Mouse (Mus musculus): ENCODE measurements around the gene Snrpc.

Gene Snrpc

DNA sequence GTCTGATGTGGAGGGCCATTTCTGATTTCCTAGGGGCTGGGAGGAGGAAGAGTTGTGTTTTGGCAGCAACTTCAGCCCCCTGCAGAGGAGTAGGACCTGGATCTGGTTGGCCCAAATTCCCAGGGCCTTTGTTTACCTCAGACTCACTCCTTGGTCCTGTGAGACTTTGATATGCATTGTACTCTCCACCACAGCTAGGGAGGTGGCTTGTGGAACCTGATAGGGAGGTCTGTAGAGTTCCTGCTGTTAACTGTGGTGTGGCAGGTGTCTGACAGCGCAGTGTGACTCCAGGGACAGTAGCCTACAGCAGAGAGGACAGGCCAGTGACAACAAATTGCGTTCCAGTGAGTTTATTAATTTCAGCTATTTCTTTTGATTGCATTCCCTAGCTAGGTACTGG lies 21.2 kb downstream of the Snrpc start:
- no peak for DNase-seq (ENCODE audit: low read depth)

DNA sequence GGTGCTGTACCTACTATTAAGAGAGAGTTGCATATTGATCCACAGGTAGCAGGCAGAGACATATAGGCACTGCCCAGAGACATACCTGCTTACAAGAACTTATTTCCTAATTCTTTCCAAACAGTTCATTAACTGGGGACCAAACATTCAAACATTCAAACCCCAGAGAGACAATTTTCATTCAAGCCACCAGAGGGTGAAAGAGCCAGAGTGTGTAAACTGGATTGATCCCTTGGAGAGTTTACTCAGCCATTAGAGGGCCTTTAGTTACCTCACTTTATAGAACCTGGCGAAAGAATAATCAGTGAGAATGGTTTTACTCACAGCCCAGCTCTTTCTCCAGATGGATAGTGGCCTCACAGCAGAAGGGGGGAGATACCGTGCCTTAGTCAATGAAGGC lies 27.5 kb downstream of the Snrpc start:
- DNase-seq (ENCODE audit: low read depth), result no peak

DNA sequence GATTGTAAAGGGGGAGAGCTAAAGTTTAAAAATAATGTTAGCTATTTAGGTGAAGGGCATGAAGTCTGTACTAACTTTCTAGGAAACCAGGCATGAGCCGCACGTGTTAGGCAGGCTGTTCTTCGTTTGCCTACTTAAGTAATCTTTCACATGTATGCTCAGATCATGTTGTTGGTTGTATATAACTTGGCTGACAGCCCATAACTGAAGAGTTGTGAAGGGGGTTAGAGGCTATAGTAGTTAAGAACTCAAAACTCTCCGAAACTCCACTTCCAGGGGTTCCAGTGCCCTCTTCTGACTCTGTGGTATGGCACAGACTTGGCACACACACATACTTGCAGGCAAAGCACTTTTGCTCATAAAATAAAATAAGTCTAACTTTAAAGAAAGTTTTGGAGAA lies 28.8 kb downstream of the Snrpc start:
- no peak for DNase-seq (ENCODE audit: low read depth)

DNA sequence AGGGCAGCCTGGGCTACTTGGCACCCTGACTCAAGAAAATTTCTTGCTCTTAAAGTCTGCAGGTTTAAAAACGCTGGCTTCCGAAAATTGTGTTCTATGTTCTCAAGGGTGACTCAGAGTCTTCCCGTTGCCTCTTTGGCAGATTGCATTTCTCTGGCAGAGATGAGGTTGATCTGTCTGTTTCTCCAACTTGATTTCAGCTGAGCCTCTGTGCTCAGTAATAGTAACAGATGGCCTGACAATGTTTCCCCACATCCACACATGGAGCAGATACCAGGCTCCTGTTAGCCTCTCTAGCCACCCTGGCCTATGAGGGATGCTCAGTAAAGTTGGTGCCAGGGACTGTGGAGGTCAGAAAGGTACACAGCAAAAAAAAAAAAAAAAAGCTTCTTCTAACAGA lies 33.9 kb downstream of the Snrpc start:
- no peak for DNase-seq (ENCODE audit: low read depth)

DNA sequence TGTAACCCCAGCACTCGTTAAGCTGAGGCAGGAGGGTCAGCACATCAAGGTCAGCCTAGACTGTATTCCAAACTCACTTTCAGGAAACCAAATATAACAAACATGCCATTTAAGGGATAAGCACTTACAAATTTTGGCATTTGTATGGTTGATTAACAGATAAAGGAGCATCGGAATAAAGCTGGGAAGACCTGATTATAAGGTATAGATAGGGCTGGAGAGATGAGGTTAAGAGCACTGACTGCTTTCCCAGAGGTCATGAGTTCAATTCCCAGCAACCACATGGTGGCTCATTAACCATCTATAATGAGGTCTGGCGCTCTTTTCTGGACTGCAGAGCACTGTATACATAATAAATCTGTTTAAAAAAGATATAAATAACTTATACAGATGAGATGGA lies 35.6 kb downstream of the Snrpc start:
- no peak for DNase-seq (ENCODE audit: low read depth)

DNA sequence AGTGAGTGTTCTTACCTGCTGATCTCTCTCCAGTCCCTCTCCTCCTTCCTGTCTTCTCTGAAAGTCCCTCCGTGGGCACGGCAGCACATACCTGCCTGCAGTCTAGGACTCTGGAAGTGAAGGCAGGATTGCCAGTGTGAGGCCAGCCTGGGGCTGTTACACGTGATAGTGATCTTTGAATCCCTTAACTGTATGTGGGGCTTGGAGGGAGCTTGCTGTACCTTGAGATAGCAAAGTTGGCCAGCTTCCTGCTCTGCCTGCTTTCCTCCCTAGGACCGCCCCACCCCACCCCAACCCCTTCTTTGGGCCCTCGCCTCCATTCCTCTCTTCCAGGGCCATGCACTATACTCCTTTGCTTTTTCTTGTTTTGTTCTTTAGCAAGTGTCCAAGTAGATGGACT lies 36.6 kb downstream of the Snrpc start:
- DNase-seq (ENCODE audit: low read depth), result no peak

DNA sequence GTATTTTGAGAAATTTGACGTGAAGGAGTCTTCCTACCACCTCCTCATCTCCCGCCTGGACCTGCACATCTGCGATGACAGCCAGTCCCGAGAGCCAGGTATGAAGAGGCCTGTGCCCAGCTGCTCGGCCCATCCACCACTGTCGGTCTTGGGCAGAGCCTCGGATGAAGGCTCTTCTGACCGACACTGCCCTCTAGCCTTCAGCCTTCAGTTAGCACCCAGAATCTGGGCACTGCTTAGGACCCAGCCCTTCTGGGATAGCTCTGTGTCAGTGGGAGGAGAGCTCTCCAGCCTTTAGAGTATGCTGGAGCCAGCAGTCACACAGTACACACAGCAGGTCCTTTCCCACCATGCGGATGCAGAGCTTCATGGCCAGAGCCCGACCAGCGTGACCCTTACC lies 43.6 kb downstream of the Snrpc start:
- no peak for DNase-seq (ENCODE audit: low read depth)

DNA sequence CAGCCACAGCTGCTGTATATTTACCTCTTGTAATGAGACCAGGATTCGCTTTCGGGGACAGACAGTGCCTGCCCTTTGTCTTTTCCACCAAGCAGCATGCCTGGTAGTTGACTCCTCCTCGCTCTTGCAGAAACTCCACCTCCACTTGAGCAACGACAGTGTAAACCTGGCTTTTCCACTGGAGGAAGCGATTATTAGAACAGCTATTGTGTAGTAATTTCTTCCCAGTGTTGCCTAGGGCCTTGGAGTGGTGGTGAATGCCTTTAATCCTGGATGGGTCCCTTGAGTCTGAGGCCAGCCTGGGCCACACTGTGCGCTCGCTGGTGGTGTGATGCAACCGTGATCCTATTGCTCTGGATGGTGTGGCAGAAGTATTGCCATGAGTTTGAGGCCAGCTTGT lies 45.2 kb downstream of the Snrpc start:
- no peak for DNase-seq (ENCODE audit: low read depth)

DNA sequence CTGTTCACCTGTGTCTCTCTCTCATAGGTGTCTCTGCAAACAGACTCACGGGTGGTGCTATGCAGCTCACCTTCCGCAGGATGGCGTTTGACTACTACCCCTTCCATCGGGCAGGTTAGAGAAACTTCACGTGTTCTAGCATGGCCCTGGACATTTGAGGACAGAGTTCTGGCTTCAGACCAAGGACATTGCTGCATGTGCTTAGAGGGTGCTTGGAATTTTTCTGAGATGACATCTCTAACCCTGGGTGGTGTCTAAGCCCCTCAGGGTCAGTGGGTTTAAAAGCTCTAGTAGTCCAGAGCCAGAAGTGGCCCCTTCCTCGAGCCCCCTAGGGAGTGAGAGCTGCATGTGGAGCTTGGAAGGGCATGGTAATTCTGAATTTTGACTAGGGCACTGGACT lies 46.0 kb downstream of the Snrpc start:
- no peak for DNase-seq (ENCODE audit: low read depth)

DNA sequence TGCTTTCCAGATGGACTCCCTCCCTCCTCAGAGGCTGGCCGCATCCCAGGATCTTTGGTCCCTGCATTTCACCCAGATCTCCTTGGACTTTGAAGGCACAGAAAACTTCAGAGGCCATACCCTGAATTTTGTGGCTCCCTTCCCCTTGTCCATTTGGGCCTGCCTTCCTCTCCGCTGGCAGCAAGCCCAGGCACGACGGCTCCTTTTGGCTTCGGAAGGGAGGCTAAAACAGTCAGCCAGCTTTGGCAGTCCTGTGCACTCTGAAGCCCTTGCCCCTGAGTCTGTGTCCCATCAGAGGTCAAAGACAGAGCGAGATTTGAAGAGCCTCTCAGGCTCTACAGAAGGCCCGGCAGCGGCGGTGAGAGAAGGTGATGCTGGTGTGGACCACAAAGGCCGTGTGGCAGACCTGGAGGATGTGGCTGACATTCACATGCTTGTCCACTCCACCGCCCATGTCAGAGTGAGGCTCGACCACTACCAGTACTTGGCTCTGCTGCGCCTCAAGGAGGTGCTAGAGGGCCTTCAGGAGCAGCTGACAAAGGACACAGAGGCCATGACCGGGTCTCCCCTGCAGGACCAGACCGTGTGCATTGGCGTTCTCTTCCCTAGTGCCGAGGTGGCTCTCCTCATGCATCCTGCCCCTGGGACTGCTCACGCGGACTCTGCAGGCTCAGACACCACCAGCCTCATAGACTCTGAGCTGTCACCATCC lies 48.7 kb downstream of the Snrpc start:
- no peak for DNase-seq (ENCODE audit: low read depth)

Data from naive thymus-derived CD4-positive, alpha-beta T cell, adult 2 months (primary cell).